Mouse (Mus musculus) spleen, adult 2 months (tissue): ENCODE data around the gene Olfr1093. TPM values are rescaled to one million over a fixed set of nuclear protein-coding genes. Genes with fewer than 3 reads are reported as not detected.

Experiments
- DNase-seq, 2 experiments: peaks; one replicate each; pipeline versions ENCODE4 v3.0.0 to v3.0.0-alpha.2; 2012 to 2021; ENCODE audit warnings: low spot score in 2 of 2, low read depth in 1 of 2
- H3K27ac ChIP-seq: fragments of 200-500 bp; 2 replicates; pipeline ENCODE4 v1.5.1; 2012; ENCODE audit warnings: low read length, inconsistent platforms; ENCODE audit not compliant: insufficient read depth
- H3K27me3 ChIP-seq: fragments of 200-500 bp; 2 replicates; pipeline ENCODE4 v1.6.1; 2012; ENCODE audit warnings: mild to moderate bottlenecking, moderate library complexity, low read length, inconsistent platforms; ENCODE audit not compliant: control insufficient read depth, insufficient read depth
- H3K36me3 ChIP-seq: fragments of 200-500 bp; 2 replicates; pipeline ENCODE4 v1.6.1; 2012; ENCODE audit warnings: mild to moderate bottlenecking, low read length, inconsistent platforms; ENCODE audit not compliant: control insufficient read depth, insufficient read depth
- H3K4me1 ChIP-seq: fragments of 200-500 bp; 2 replicates; pipeline ENCODE4 v1.6.1; 2011; ENCODE audit warnings: inconsistent platforms; ENCODE audit not compliant: control insufficient read depth, insufficient read depth, insufficient read length
- H3K4me3 ChIP-seq: fragments of 200-500 bp; 2 replicates; pipeline ENCODE4 v1.5.1; 2011; ENCODE audit warnings: mild to moderate bottlenecking, inconsistent platforms; ENCODE audit not compliant: insufficient read depth, insufficient read length; ENCODE audit errors: extremely low read depth
- CTCF ChIP-seq: fragments of 200-500 bp; IDR thresholded peaks from 2 replicates; pipeline ENCODE4 v1.5.1; 2011; ENCODE audit warnings: mild to moderate bottlenecking, inconsistent platforms; ENCODE audit not compliant: insufficient read depth, insufficient read length, insufficient replicate concordance; ENCODE audit errors: extremely low read depth
- POLR2A ChIP-seq: fragments of 200-500 bp; IDR thresholded peaks from 2 replicates; pipeline ENCODE4 v1.6.1; 2011; ENCODE audit warnings: low read depth, low read length, inconsistent platforms
- WGBS: fragments of 180-500 bp; shearing (Covaris S2); methylation state at CpG from one replicate; pipeline ENCODE4 v1.1.7; 2018; 5-methylcytosine and 5-hydroxymethylcytosine counted together
- polyA plus RNA-seq: library from polyadenylated mRNA; depleted of rRNA; stranded (reverse); fragments of >200 nt; gene quantifications from 2 replicates; pipeline ENCODE4 v1.2.3, GENCODE M21; 2012; rRNA removed

Gene Olfr1093
- not detected in 2 replicates for polyA plus RNA-seq

DNA sequence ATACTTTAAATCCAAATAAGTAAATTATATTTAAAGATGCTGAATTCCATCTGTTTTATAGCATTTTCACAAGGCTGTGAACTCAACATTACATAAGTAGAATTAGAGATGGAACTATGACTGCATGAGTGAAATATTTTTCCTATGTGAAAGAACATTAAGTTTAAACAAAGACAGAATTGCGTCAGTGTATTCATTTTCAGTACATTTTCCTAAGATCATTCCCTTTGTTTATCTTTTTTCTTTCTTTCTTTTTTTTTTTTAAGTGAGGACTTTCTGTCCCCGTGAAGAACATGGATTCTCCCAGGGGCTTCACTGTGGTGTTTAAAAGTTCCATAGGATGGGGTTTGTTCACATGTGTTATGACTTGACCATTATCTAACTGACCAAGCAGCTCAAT, at the start of gene Olfr1093:
Olfr1093 (plus strand) TSS at position 301 of the 400 bp plus-strand sequence.
- 80% methylated on average over 2 of the region's 2 CpGs for WGBS
- TF ChIP-seq POLR2A = no peak
- TF ChIP-seq CTCF = no peak
- no peak for DNase-seq

DNA sequence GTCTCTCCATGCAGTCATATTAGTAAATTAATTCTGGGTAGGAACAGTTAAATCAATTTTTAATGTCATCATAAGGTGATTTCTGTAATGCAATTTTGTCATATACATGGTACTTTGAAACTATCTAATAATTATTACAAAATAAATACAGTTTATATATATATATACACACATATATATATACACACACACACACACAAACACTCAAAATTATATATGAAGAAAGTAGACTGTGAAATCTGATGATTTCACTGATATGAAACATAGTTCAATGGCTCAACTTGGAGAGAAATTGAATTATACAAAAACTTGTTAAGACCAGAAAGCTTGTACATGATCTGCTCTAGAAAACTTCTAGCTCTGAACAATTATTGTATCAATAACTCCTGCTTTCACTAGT, 48.7 kb upstream of the Olfr1093 start, which contains the start of gene Olfr1089:
Olfr1089 (minus strand) TSS at position 101 of the 400 bp plus-strand sequence.
- no peak for TF ChIP-seq CTCF
- no peak for TF ChIP-seq POLR2A
- DNase-seq = no peak
- Histone ChIP-seq H3K4me1 (no peaks in the 10 kb centered on the region), H3K4me3 (no peak within 1 kb of the TSS), H3K36me3 (no peaks in the 10 kb centered on the region), H3K27ac (no peak within 1 kb of the TSS), H3K27me3 (no peaks in the 10 kb centered on the region)

More for the DNA sequence above, at the start of gene Olfr1093:
- Histone ChIP-seq H3K27ac (no peak within 1 kb of the TSS), H3K27me3 (no peaks in the 10 kb centered on the region), H3K36me3 (no peaks in the 10 kb centered on the region), H3K4me3 (no peak within 1 kb of the TSS), H3K4me1 (no peaks in the 10 kb centered on the region)

DNA sequence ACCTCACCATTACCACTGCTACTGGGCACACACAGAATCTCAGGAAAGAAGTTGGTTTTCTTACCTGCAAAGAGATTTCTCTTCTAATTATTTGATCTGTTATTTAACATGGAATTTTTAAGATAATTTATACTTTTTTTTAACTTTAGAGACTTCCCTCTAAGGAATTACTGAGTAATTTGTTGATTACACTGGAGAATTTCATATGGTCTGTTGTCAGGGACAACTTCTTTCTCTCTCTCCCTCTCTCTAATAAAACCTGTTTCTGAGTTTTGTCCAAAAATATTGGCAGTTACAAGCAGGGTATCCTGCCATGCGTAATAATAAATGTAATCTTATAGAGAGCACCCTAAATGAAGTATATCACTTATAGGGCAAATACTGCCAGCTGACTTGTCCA, 23.4 kb upstream of the Olfr1093 start, which contains the start of gene Olfr1090:
Olfr1090 (minus strand) TSS at position 101 of the 400 bp plus-strand sequence.
- no peak within 1 kb of the TSS for H3K4me3 ChIP-seq
- 97% methylated on average over 1 of the region's 1 CpGs for WGBS
- H3K27ac ChIP-seq = no peak within 1 kb of the TSS
- no peaks in the 10 kb centered on the region for H3K4me1 ChIP-seq
- no peak for DNase-seq
- no peaks in the 10 kb centered on the region for H3K36me3 ChIP-seq
- TF ChIP-seq CTCF = no peak
- no peak for TF ChIP-seq POLR2A
- no peaks in the 10 kb centered on the region for H3K27me3 ChIP-seq

DNA sequence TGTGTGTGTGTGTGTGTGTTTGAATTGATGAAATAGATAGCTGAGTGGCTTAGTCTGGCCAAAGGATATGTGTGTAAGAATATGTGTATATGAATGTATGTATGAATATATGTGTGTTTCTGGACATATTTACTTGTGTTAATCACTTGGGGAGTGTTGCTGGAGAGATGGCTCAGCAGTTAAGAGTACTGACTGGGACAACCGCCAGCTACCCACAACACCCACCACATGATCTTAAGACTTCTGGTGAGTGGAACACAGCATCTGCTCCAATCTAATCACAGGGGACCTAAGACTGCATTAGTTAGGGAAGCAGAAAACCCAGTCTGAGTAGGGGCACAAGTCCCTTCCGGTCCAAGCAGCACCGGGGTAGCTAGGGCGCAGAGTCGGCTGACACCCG, 21.2 kb upstream of the Olfr1093 start:
- 98% methylated on average over 6 of the region's 6 CpGs for WGBS
- H3K36me3 ChIP-seq = no peaks in the 10 kb centered on the region
- no peak overlapping the region for H3K4me3 ChIP-seq
- no peak overlapping the region for H3K27ac ChIP-seq
- no peaks in the 10 kb centered on the region for H3K27me3 ChIP-seq
- no peak for DNase-seq
- TF ChIP-seq POLR2A (no peak), CTCF (no peak)
- H3K4me1 ChIP-seq = no peaks in the 10 kb centered on the region

DNA sequence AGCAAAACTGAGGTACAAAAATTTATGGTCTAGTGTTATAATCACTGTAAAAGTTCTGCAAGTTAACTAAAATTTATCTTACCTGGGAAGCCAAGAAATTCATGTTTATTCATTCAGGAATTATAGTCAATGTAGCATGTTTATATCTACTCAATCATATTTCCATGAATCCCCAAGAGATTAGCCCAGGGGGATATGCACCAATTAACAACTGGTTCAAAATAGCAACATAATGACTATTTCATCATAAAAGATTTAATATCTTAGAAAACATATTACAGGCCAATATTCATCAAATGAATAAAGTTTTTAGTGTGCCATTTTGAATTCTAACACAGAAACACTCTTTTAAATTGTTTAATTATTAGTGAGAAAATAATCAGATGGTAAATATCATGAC, 27.6 kb downstream of the Olfr1093 start, which contains the start of gene Olfr141:
Olfr141 (minus strand) TSS at position 101 of the 400 bp plus-strand sequence.
- Histone ChIP-seq H3K27me3 (no peaks in the 10 kb centered on the region), H3K27ac (no peak within 1 kb of the TSS), H3K4me3 (no peak within 1 kb of the TSS; the same call in 1 of the 2 replicates), H3K36me3 (no peaks in the 10 kb centered on the region), H3K4me1 (no peaks in the 10 kb centered on the region)
- no peak for TF ChIP-seq POLR2A
- no peak for TF ChIP-seq CTCF
- DNase-seq = no peak

DNA sequence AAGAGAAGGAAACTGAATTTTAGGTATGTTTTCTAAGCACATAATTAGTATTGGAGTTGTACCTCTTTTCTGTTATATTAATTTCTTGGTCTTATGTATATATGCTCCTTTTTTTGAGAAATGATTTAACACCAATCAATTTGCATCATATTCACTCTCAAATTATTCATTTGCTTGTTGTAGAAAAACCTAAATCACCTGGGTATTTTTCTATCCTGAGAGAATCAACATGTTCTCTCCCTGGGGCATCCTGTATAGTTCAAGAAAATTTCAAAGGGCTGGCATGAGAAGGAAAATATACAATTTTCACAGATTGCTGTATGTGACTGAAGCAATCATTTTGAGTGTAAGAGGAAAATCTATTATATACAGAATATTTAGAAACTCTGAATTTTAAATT, 42.1 kb downstream of the Olfr1093 start, which contains the start of gene Olfr1094:
Olfr1094 (plus strand) TSS at position 301 of the 400 bp plus-strand sequence.
- TF ChIP-seq POLR2A = no peak
- no peak for TF ChIP-seq CTCF
- Histone ChIP-seq H3K27ac (no peak within 1 kb of the TSS), H3K4me3 (no peak within 1 kb of the TSS), H3K4me1 (no peaks in the 10 kb centered on the region), H3K36me3 (no peaks in the 10 kb centered on the region), H3K27me3 (no peaks in the 10 kb centered on the region)
- no peak for DNase-seq

Other genes starting within 250 kb of the Olfr1093 start
- not detected in 2 replicates for gene Olfr1079, start 240.0 kb upstream of the Olfr1093 start, polyA plus RNA-seq
- gene Olfr1080, start 224.2 kb upstream of the Olfr1093 start, polyA plus RNA-seq = not detected in 2 replicates
- gene Olfr1082, start 183.5 kb upstream of the Olfr1093 start, polyA plus RNA-seq = not detected in 2 replicates
- gene Olfr1084, start 142.8 kb upstream of the Olfr1093 start, polyA plus RNA-seq = not detected in 2 replicates
- gene Olfr1085, start 120.5 kb upstream of the Olfr1093 start, polyA plus RNA-seq = not detected in 2 replicates
- gene Olfr1086, start 102.4 kb upstream of the Olfr1093 start, polyA plus RNA-seq = not detected in 2 replicates
- not detected in 2 replicates for gene Olfr1087, start 84.1 kb upstream of the Olfr1093 start, polyA plus RNA-seq
- not detected in 2 replicates for gene Olfr1089, start 48.8 kb upstream of the Olfr1093 start, polyA plus RNA-seq
- not detected in 2 replicates for gene Olfr1090, start 23.5 kb upstream of the Olfr1093 start, polyA plus RNA-seq
- not detected in 2 replicates for gene Olfr141, start 27.5 kb downstream of the Olfr1093 start, polyA plus RNA-seq
- gene Olfr1094, start 42.2 kb downstream of the Olfr1093 start, polyA plus RNA-seq = not detected in 2 replicates
- gene Olfr1095, start 69.2 kb downstream of the Olfr1093 start, polyA plus RNA-seq = not detected in 2 replicates
- gene Gm13723, start 92.3 kb downstream of the Olfr1093 start, polyA plus RNA-seq = not detected in 2 replicates
- gene Olfr1097, start 109.7 kb downstream of the Olfr1093 start, polyA plus RNA-seq = not detected in 2 replicates
- not detected in 2 replicates for gene Olfr1098, start 142.1 kb downstream of the Olfr1093 start, polyA plus RNA-seq
- not detected in 2 replicates for gene Olfr1099, start 178.2 kb downstream of the Olfr1093 start, polyA plus RNA-seq
- not detected in 2 replicates for gene Olfr1100, start 197.5 kb downstream of the Olfr1093 start, polyA plus RNA-seq
- not detected in 2 replicates for gene Olfr1101, start 208.7 kb downstream of the Olfr1093 start, polyA plus RNA-seq
- not detected in 2 replicates for gene Olfr1102, start 215.9 kb downstream of the Olfr1093 start, polyA plus RNA-seq
- gene Olfr1104, start 244.6 kb downstream of the Olfr1093 start, polyA plus RNA-seq = not detected in 2 replicates